Mouse (Mus musculus) stomach, postnatal 0 days (tissue): ENCODE measurements around the gene Tatdn2.

ENCODE experiments used
- CTCF ChIP-seq: IDR thresholded peaks from 2 replicates; pipeline ENCODE4 v1.5.1; 2016; ENCODE audit warnings: antibody characterized with exemption, low read depth, mild to moderate bottlenecking, moderate library complexity
- EP300 ChIP-seq: optimal IDR thresholded peaks from 2 replicates; pipeline ENCODE3; 2016; ENCODE audit warnings: antibody characterized with exemption

- no peak for TF ChIP-seq EP300
- TF ChIP-seq CTCF: no peak
These were observed 664 bp downstream of the Tatdn2 start for GRCm38 (mm10) chr6:113697222-113698205.
